Mouse (Mus musculus) thymus, adult 2 months (tissue): ENCODE measurements around the gene Cpvl.

Source experiments
- CTCF ChIP-seq: fragments of 200-500 bp; IDR thresholded peaks from 2 replicates; pipeline ENCODE4 v1.5.1; 2012; ENCODE audit warnings: mild to moderate bottlenecking, control low read depth, low read length, moderate library complexity, borderline replicate concordance; ENCODE audit not compliant: control insufficient read depth, poor library complexity, insufficient read depth; ENCODE audit errors: extremely low read depth
- POLR2A ChIP-seq: fragments of 200-500 bp; IDR thresholded peaks from 2 replicates; pipeline ENCODE4 v1.6.1; 2012; ENCODE audit warnings: mild to moderate bottlenecking, low read length, control low read depth, moderate library complexity; ENCODE audit not compliant: control insufficient read depth, poor library complexity, insufficient read depth; ENCODE audit errors: extremely low read depth

GRCm38 (mm10) chr6:53857822-53858221, 120.6 kb downstream of the Cpvl start:
- TF ChIP-seq CTCF (no peak), POLR2A (no peak)
